Mouse (Mus musculus): ENCODE measurements at regions not wholly inside any gene's neighbourhood (a gene's known extent, or its start where the extent isn't known, plus 50 kb on each side); places are given as distances from the start of the nearest gene placed in this dataset.

DNA sequence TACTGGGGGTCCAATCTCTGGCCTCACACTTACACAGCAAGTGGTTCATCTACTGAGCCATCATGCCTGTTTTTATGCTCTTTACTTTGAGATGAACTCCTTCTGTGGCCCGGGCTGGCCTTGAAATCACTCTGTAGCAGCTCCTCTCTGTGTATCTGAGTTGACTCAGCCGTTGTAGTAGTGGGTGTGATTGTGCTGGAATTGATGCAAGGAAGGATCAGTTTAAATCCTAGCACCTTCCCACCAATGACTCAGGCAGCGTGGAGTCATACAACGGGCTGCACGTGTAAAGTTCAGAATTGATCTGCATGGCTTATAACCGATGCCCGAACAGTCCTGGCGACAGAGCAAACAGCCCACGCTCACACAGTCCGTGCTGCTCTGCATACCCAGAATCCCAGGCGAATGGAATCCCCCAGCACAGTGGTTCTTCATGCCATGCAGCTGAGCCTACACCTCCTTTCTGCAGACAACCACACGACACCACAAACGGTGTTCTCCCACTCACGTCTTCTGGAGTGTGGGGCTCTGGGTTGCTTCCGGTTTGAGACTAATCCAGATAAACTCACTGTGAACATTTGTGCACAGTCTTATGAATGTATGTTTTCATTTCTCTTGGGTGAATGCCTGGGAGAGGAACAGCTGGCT, 81.2 kb downstream of the Gm5294 start:
- H3K27ac ChIP-seq (ENCODE audit: low read length), result no peak overlapping the region
- peaks cover 5% of the 10 kb centered on the region; the same call in 1 of the 2 replicates for H3K4me1 ChIP-seq (ENCODE audit: insufficient read depth, low read length)
- H3K9me3 ChIP-seq (ENCODE audit: low read length), result no peaks in the 10 kb centered on the region
- no peak overlapping the region for H3K4me2 ChIP-seq (replicated peaks; ENCODE audit: low read depth, low read length)
- ATAC-seq (ENCODE audit: low FRiP score, low TSS enrichment), result no peak
- H3K9ac ChIP-seq (replicated peaks; ENCODE audit: low read length), result no peak overlapping the region
- no peaks in the 10 kb centered on the region for H3K36me3 ChIP-seq (ENCODE audit: insufficient read depth, low read length)
- WGBS, result 82% methylated on average over 15 of the region's 15 CpGs
- no peaks in the 10 kb centered on the region for H3K27me3 ChIP-seq (ENCODE audit: insufficient read depth, low read length)
- H3K4me3 ChIP-seq (ENCODE audit: low read length), result no peak overlapping the region

DNA sequence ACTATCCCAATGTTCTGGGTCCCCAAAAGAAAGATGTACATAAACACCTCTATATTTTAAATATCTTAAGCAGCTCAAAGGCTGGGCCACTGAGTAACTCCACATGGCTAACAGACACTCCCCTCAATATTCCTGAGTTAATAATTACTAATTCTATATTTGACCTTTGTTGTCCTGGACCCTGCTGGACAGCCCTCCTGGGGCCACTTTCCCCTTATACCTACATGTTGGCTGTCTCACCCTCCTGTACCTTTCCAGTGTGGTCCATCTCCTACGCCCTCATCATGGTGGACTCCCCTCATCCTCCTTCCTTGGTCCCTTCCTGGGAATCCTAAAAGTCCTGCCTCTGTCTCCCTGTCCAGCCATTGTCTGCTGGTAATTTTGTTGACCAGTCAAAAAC, 82.4 kb downstream of the Gm5294 start:
- H3K27ac ChIP-seq (ENCODE audit: low read length), result no peak overlapping the region
- ATAC-seq (ENCODE audit: low FRiP score, low TSS enrichment), result no peak
- no peaks in the 10 kb centered on the region for H3K27me3 ChIP-seq (ENCODE audit: insufficient read depth, low read length)
- H3K4me1 ChIP-seq (ENCODE audit: insufficient read depth, low read length), result peaks cover 5% of the 10 kb centered on the region; the same call in 1 of the 2 replicates
- no peaks in the 10 kb centered on the region for H3K36me3 ChIP-seq (ENCODE audit: insufficient read depth, low read length)
- WGBS, result 86% methylated on average over 1 of the region's 1 CpGs
- H3K9me3 ChIP-seq (ENCODE audit: low read length), result no peaks in the 10 kb centered on the region
- no peak overlapping the region for H3K4me2 ChIP-seq (replicated peaks; ENCODE audit: low read depth, low read length)
- no peak overlapping the region for H3K9ac ChIP-seq (replicated peaks; ENCODE audit: low read length)
- H3K4me3 ChIP-seq (ENCODE audit: low read length), result no peak overlapping the region

DNA sequence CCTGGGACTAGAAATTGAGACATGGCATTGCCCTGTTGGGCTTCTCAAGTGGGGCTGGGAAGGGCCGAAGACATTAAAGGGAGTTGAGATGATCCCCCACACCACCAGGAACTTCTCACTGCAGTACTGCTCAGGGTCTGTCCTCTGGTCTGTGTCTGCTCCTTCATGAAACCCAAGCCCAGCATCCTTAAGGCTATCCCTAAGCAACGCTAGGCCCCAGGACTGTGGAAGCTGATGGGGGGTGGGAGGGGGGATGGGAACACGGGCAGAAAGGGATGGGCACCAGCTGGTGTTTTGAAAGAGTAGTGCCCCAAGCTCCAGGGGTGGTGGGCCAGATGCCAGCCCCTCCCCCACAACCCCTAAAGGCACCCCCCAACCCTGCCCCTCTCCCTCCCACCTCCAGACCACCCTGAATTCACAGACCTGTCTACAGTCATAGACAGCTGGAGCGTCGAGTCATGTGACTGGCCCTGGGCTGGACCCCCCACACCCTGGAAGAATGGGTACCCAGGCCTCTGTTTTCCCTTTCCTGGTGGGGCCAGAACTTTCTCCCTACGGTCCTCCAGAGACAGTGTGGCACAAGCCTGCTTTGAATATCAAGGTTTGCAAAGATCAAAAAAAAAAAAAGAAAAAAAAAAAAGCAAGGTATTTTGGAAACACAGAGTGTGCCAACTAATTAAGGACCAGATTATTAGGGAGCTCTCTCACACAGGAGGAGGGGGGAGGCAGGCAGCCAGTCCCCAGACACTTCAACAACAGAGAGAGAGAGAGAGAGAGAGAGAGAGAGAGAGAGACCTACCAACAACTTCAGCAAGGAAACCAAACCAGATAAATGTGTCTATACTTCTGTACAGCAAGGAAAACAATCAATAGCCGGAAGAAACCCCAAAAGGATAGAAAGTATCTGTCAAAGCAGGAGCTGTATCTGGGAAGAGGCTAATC, 85.1 kb downstream of the Pdgfa start:
- no peaks in the 10 kb centered on the region for H3K9me3 ChIP-seq (ENCODE audit: low read length)
- H3K27ac ChIP-seq (ENCODE audit: low read length), result no peak overlapping the region
- 67% methylated on average over 7 of the region's 7 CpGs for WGBS
- no peak overlapping the region for H3K4me3 ChIP-seq (ENCODE audit: low read length)
- ATAC-seq (ENCODE audit: low FRiP score, low TSS enrichment), result no peak
- H3K36me3 ChIP-seq (ENCODE audit: insufficient read depth, low read length), result no peaks in the 10 kb centered on the region
- no peak overlapping the region for H3K4me2 ChIP-seq (replicated peaks; ENCODE audit: low read depth, low read length)
- no peak overlapping the region for H3K9ac ChIP-seq (replicated peaks; ENCODE audit: low read length)
- peaks cover 17% of the 10 kb centered on the region for H3K4me1 ChIP-seq (ENCODE audit: insufficient read depth, low read length)
- no peaks in the 10 kb centered on the region for H3K27me3 ChIP-seq (ENCODE audit: insufficient read depth, low read length)

DNA sequence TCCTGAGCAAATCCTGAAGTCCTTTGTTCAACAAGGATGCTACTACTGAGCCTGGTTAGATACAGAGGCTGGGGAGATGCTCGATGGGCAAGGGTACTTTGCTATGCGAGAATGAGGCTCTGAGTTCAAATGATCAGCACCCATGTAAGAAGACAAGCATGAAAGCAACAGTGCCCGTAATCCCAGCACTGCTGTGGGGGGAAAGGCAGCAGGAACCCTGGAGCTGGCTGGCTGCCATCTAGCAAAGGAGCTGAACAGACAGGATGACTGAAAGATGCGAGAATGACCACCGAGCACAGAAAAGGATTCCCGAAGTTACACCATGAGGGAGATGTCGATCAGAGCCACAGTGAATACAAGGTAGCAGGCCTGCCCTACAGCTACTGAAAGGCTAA, 84.5 kb downstream of the Pdgfa start:
- H3K4me2 ChIP-seq (replicated peaks; ENCODE audit: low read depth, low read length), result no peak overlapping the region
- WGBS, result 64% methylated on average over 7 of the region's 7 CpGs

DNA sequence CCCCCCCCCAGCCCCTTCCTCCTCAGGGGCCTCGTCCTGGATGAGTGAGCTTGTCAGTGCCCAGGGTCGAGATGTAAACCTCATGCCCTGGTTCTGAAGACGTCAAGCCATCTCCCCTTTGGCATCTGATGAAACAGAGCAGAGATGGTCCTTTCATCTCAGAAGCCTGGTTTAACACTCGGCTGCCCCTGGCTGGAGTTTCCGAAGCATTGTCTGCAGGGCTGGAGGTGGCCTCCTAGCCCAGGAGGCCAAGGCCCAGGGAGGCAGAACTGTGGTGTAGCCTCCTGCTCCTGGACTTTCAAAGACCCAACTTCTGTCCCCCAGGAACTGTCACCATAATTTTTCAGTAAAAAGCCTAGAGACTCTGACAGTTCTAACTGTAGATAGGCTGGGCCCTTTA, 82.1 kb downstream of the Pdgfa start:
- Histone ChIP-seq H3K4me1 (ENCODE audit: insufficient read depth, low read length) (peaks cover 19% of the 10 kb centered on the region), H3K36me3 (ENCODE audit: insufficient read depth, low read length) (no peaks in the 10 kb centered on the region), H3K9ac (replicated peaks; ENCODE audit: low read length) (no peak overlapping the region), H3K27ac (ENCODE audit: low read length) (no peak overlapping the region), H3K27me3 (ENCODE audit: insufficient read depth, low read length) (no peaks in the 10 kb centered on the region), H3K4me3 (ENCODE audit: low read length) (no peak overlapping the region), H3K4me2 (replicated peaks; ENCODE audit: low read depth, low read length) (no peak overlapping the region), H3K9me3 (ENCODE audit: low read length) (peaks cover 4% of the 10 kb centered on the region; the same call in 1 of the 2 replicates)
- WGBS, result 16% methylated on average over 5 of the region's 5 CpGs
- ATAC-seq (ENCODE audit: low FRiP score, low TSS enrichment), result peak; percentile 85

More for the DNA sequence above, 84.5 kb downstream of the Pdgfa start:
- no peaks in the 10 kb centered on the region for H3K27me3 ChIP-seq (ENCODE audit: insufficient read depth, low read length)
- no peak overlapping the region for H3K4me3 ChIP-seq (ENCODE audit: low read length)
- H3K36me3 ChIP-seq (ENCODE audit: insufficient read depth, low read length), result no peaks in the 10 kb centered on the region
- H3K27ac ChIP-seq (ENCODE audit: low read length), result no peak overlapping the region
- peaks cover 17% of the 10 kb centered on the region for H3K4me1 ChIP-seq (ENCODE audit: insufficient read depth, low read length)
- no peak for ATAC-seq (ENCODE audit: low FRiP score, low TSS enrichment)
- no peaks in the 10 kb centered on the region for H3K9me3 ChIP-seq (ENCODE audit: low read length)
- no peak overlapping the region for H3K9ac ChIP-seq (replicated peaks; ENCODE audit: low read length)

DNA sequence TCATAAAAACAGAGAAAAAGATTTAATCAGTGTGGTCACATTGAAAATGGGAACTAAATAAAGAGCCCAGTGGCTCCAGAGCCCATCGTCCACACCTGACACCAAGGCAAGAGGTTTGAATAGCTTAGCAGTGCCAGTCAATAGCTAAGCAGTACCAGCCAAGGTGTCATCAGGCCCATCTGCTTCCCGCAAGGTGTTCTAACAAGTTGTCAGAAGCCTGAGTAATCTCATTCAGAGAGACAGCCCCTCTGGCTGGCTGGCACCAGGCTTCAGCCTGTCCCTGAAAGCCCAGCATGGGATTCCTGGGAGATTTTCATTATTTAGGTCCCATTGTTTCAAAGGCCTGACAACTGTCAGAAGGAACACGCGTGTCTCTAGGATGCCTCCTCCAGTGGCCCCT, 81.7 kb downstream of the Pdgfa start:
- H3K27me3 ChIP-seq (ENCODE audit: insufficient read depth, low read length), result no peaks in the 10 kb centered on the region
- H3K27ac ChIP-seq (ENCODE audit: low read length), result no peak overlapping the region
- WGBS, result 82% methylated on average over 4 of the region's 4 CpGs
- no peak overlapping the region for H3K9ac ChIP-seq (replicated peaks; ENCODE audit: low read length)
- no peak overlapping the region for H3K4me2 ChIP-seq (replicated peaks; ENCODE audit: low read depth, low read length)
- ATAC-seq (ENCODE audit: low FRiP score, low TSS enrichment), result no peak
- peaks cover 4% of the 10 kb centered on the region; the same call in 1 of the 2 replicates for H3K9me3 ChIP-seq (ENCODE audit: low read length)
- H3K4me3 ChIP-seq (ENCODE audit: low read length), result no peak overlapping the region
- H3K36me3 ChIP-seq (ENCODE audit: insufficient read depth, low read length), result no peaks in the 10 kb centered on the region
- H3K4me1 ChIP-seq (ENCODE audit: insufficient read depth, low read length), result peaks cover 22% of the 10 kb centered on the region

DNA sequence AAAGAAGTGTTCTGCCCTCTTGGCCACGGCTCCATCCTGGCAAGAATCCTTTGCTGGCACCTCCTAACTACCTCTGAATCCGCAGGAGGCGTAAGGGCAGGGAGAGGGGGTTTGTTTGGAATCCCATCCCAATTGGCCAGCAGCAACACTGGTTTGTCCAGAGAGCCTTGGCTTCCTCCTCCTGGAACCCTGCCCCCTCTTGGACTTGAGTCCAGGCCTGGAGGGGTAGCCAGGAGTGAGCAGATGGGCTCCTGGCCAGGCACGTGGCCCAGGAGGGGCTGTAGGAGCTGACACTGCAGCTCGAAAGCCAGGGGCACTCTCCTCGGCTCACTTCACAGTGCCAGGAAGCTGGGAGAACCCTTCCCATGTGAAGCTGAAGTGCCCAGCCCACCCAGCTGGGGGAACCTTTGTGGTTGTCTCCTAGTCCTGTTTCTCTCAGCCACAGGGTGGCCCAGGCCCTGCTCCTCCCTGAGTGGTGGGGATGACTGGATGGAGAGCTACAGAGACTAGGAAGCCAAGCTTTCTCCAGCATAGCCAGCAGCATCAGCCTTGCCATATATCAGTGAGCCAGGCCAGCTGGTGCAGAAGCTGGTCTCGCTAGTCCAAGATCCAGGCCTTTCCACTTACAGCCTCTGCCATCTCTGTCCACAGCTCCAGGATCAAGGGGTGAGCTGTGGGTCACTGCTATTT, 76.9 kb downstream of the Pdgfa start:
- ATAC-seq (ENCODE audit: low FRiP score, low TSS enrichment), result peak; percentile 69; the same call in 1 of the 2 replicates
- H3K9me3 ChIP-seq (ENCODE audit: low read length), result peaks cover 4% of the 10 kb centered on the region; the same call in 1 of the 2 replicates

DNA sequence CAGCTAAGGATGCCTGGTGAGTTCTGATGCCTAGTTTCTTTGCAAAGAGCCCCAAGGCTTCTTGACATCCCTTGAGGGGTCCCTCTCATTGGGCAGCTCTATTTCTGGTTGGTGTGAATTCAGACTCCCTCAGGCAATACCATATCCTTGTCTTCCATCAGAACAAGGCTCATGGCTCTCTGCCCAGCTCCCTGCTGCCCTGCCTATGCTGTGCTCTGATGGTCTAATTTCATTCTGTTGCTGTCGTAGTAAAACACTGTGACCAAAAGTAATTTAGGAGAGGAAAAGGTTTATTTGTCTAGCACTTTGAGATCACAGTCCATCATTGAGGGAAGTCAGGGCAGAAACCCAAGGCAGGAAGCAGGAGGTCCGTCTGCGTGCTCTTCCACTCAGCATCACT, 75.1 kb downstream of the Pdgfa start:
- Histone ChIP-seq H3K4me2 (replicated peaks; ENCODE audit: low read depth, low read length) (no peak overlapping the region), H3K4me3 (ENCODE audit: low read length) (no peak overlapping the region), H3K27me3 (ENCODE audit: insufficient read depth, low read length) (no peaks in the 10 kb centered on the region), H3K27ac (ENCODE audit: low read length) (no peak overlapping the region), H3K9ac (replicated peaks; ENCODE audit: low read length) (no peak overlapping the region), H3K4me1 (ENCODE audit: insufficient read depth, low read length) (peaks cover 5% of the 10 kb centered on the region; the same call in 1 of the 2 replicates), H3K9me3 (ENCODE audit: low read length) (peaks cover 4% of the 10 kb centered on the region; the same call in 1 of the 2 replicates), H3K36me3 (ENCODE audit: insufficient read depth, low read length) (no peaks in the 10 kb centered on the region)
- ATAC-seq (ENCODE audit: low FRiP score, low TSS enrichment), result no peak
- 26% methylated on average over 3 of the region's 3 CpGs for WGBS

More for the DNA sequence above, 76.9 kb downstream of the Pdgfa start:
- Histone ChIP-seq H3K4me1 (ENCODE audit: insufficient read depth, low read length) (peaks cover 7% of the 10 kb centered on the region), H3K9ac (replicated peaks; ENCODE audit: low read length) (no peak overlapping the region), H3K4me2 (replicated peaks; ENCODE audit: low read depth, low read length) (no peak overlapping the region), H3K4me3 (ENCODE audit: low read length) (no peak overlapping the region), H3K36me3 (ENCODE audit: insufficient read depth, low read length) (no peaks in the 10 kb centered on the region), H3K27me3 (ENCODE audit: insufficient read depth, low read length) (no peaks in the 10 kb centered on the region), H3K27ac (ENCODE audit: low read length) (no peak overlapping the region)
- WGBS, result 57% methylated on average over 7 of the region's 7 CpGs
